Mouse (Mus musculus) stomach, postnatal 0 days (tissue): ENCODE data around the gene Plg.

ENCODE experiments used
- CTCF ChIP-seq: IDR thresholded peaks from 2 replicates; pipeline ENCODE4 v1.5.1; 2016; ENCODE audit warnings: antibody characterized with exemption, low read depth, mild to moderate bottlenecking, moderate library complexity
- EP300 ChIP-seq: optimal IDR thresholded peaks from 2 replicates; pipeline ENCODE3; 2016; ENCODE audit warnings: antibody characterized with exemption

GRCm38 (mm10) chr17:12380287-12380686 is 1.9 kb downstream of the Plg start:
- TF ChIP-seq EP300 (no peak), CTCF (no peak)
